In the genomic region with DNA sequence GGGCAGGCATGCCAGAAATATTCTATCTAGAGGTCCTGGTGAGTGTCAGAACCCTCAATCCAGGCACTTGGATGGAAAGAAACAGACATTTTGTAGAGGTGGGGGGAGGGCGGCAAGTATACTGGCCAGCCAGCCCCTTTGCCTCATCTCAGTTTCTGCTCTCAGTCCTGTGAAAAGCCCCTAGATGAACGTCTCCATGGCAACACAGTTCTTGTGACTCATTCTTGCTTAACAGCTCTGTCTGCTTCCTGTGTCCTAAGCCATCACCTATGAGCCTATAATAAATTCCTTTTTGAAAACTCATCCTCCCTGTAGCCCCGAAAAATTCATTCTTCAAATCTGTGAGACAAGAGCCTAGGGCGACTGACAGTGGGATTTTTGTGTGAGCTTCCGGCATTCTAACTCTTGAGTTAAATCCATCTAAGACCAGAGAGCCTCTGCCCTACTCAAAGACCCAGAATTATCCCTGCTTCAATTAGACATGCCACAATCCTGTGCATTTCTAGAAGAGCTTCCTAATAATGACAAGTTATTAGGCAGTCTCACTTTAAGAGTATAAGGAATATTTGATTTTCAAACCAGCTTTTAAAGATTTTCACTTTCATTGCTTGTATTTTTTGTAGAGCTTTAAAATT, we compare ENCODE assay signal across 10 mouse cellular contexts.
A peak's percentile ranks its signal among the peaks of the same experiment; 100 is the strongest.
DNase-seq lines count a peak whose midpoint lies in the region; ATAC-seq and TF ChIP-seq lines count a peak whose summit lies in the region.
"Had no signal": no experiment of that assay in that cellular context is flagged by ENCODE, and none has a peak within 500 bp of the region (broad histone marks: within the 10 kb centered on the region; RNA-seq: fewer than 3 reads in every experiment).

No protein-coding gene starts in this region.

- H3K27me3 ChIP-seq in lung, postnatal 0 days (replicated peaks; ENCODE audit: insufficient read depth, low read length) = no peaks in the 10 kb centered on the region
- no peaks in the 10 kb centered on the region for H3K27me3 ChIP-seq in forebrain, embryonic 11.5 days (ENCODE audit: control insufficient read depth, insufficient read depth, low read length)
- H3K27me3 ChIP-seq in limb, embryonic 14.5 days (ENCODE audit: control insufficient read depth, insufficient read depth, low read length) = no peaks in the 10 kb centered on the region

- no peaks in the 10 kb centered on the region for H3K4me1 ChIP-seq in lung, postnatal 0 days (ENCODE audit: insufficient read depth, low read depth, low read length)
- no peaks in the 10 kb centered on the region; the same call in 1 of the 2 replicates for H3K4me1 ChIP-seq in forebrain, embryonic 11.5 days (replicated peaks; ENCODE audit: control insufficient read depth, insufficient read depth, low read length)
- no peaks in the 10 kb centered on the region for H3K4me1 ChIP-seq in limb, embryonic 14.5 days (ENCODE audit: control insufficient read depth, insufficient read depth, low read length)

- H3K36me3 ChIP-seq in lung, postnatal 0 days (ENCODE audit: insufficient read depth, low read length) = no peaks in the 10 kb centered on the region
- H3K36me3 ChIP-seq in forebrain, embryonic 11.5 days (ENCODE audit: control insufficient read depth, insufficient read depth, low read length) = no peaks in the 10 kb centered on the region
- no peaks in the 10 kb centered on the region for H3K36me3 ChIP-seq in limb, embryonic 14.5 days (ENCODE audit: control insufficient read depth, insufficient read depth, low read length)

- DNase-seq in lung, postnatal 0 days (ENCODE audit: low spot score) = peak; percentile 11
- no peak for DNase-seq in lung, postnatal 36 days
- peak; percentile 53 for DNase-seq in forebrain, embryonic 11.5 days (ENCODE audit: low spot score)
- DNase-seq in limb, embryonic 14.5 days (ENCODE audit: low spot score) = peak; percentile 59
- peak; percentile 3 for DNase-seq in right cerebral cortex, postnatal 4 days
- DNase-seq in urinary bladder, postnatal 4 days (ENCODE audit: low spot score in 2 of 2) = no peak
- DNase-seq in cerebellum, adult 11-12 months = no peak
- no peak for DNase-seq in layer of hippocampus, adult 18-20 months (ENCODE audit: low spot score in 2 of 2)
- DNase-seq: kidney, adult 9 months; lung, adult 18-20 months had no signal

- no peak overlapping the region for H3K27ac ChIP-seq in lung, postnatal 0 days (ENCODE audit: low read length)
- peak overlapping the region; percentile 57; the same call in 1 of the 2 replicates for H3K27ac ChIP-seq in forebrain, embryonic 11.5 days (ENCODE audit: low read depth, low read length)
- H3K27ac ChIP-seq in limb, embryonic 14.5 days (replicated peaks; ENCODE audit: low read depth, low read length) = no peak overlapping the region

- no peak overlapping the region for H3K9ac ChIP-seq in lung, postnatal 0 days (replicated peaks; ENCODE audit: low read depth)
- H3K9ac ChIP-seq in forebrain, embryonic 11.5 days (ENCODE audit: low read length) = no peak overlapping the region
- H3K9ac ChIP-seq in limb, embryonic 14.5 days (ENCODE audit: low read depth, low read length, severe bottlenecking) = no peak overlapping the region

- no peak for ATAC-seq in lung, postnatal 0 days
- ATAC-seq in forebrain, embryonic 11.5 days (replicated peaks; ENCODE audit: low FRiP score) = peak; percentile 89
- peak; percentile 73; the same call in 1 of the 2 replicates for ATAC-seq in limb, embryonic 14.5 days (ENCODE audit: low FRiP score, low read depth)

- TF ChIP-seq POLR2A in limb, embryonic 14.5 days (IDR thresholded peaks at IDR 0.05; ENCODE audit: borderline replicate concordance, extremely low read depth, insufficient read depth, insufficient read length) = no peak

- H3K4me2 ChIP-seq in lung, postnatal 0 days (replicated peaks; ENCODE audit: low read depth, low read length) = no peak overlapping the region
- H3K4me2 ChIP-seq in forebrain, embryonic 11.5 days (ENCODE audit: low read depth, low read length, severe bottlenecking) = no peak overlapping the region
- no peak overlapping the region for H3K4me2 ChIP-seq in limb, embryonic 14.5 days (replicated peaks; ENCODE audit: low read depth, low read length, severe bottlenecking)

- no peak overlapping the region for H3K4me3 ChIP-seq in lung, postnatal 0 days (ENCODE audit: low read depth, low read length)
- H3K4me3 ChIP-seq in forebrain, embryonic 11.5 days (ENCODE audit: low read depth, low read length) = no peak overlapping the region
- H3K4me3 ChIP-seq in limb, embryonic 14.5 days (replicated peaks; ENCODE audit: low read length) = no peak overlapping the region

- no peak for TF ChIP-seq EP300 in lung, postnatal 0 days (IDR thresholded peaks at IDR 0.05)

- TF ChIP-seq CTCF in lung, postnatal 0 days (IDR thresholded peaks at IDR 0.05) = no peak

- H3K9me3 ChIP-seq in lung, postnatal 0 days (ENCODE audit: low read length) = no peaks in the 10 kb centered on the region
- no peaks in the 10 kb centered on the region for H3K9me3 ChIP-seq in forebrain, embryonic 11.5 days (ENCODE audit: control insufficient read depth, low read length)
- H3K9me3 ChIP-seq in limb, embryonic 14.5 days (ENCODE audit: control insufficient read depth, low read length) = no peaks in the 10 kb centered on the region

- 30% methylated on average over 5 of the region's 5 CpGs for WGBS in lung, postnatal 0 days
- WGBS in forebrain, embryonic 11.5 days = 29% methylated on average over 5 of the region's 5 CpGs
- WGBS in limb, embryonic 14.5 days = 52% methylated on average over 4 of the region's 5 CpGs

Comparison
In these comparisons a context has a peak if more than half of its experiments do, and no peak if none do; other contexts are left out.
1. DNase-seq: peak in lung, postnatal 0 days (single experiment), forebrain, embryonic 11.5 days (single experiment), limb, embryonic 14.5 days (single experiment) and right cerebral cortex, postnatal 4 days (single experiment); none in lung, postnatal 36 days (single experiment), urinary bladder, postnatal 4 days (0 of 2), cerebellum, adult 11-12 months (single experiment) and layer of hippocampus, adult 18-20 months (0 of 2).